Mouse (Mus musculus): ENCODE data around the gene Cep83. TPM values are rescaled to one million over a fixed set of nuclear protein-coding genes. Genes with fewer than 3 reads are reported as not detected.

The Cep83 gene
- polyA plus RNA-seq, 1 experiment from 2014 or later = 17.4 TPM

DNA sequence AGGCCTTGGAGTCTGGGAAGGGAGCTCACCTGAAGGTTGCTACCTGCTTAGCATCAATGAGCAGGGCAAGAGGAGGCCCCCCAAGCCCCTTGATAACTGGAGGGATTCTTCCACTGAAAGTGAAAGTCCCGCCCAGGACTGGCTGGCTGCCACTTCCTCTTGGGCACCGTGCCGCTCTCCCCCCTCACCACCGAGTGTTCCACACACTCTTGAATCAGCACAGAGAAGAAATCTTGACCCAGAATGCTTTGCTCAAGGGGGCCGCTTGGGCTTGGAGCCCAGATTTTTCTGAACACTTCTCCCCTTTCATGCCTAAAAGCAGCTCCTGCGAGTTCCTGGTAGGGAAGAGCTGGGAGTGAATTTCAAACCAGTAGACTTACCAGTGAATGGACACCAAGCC lies 141.0 kb downstream of the Cep83 start:
- H3K4me2 ChIP-seq = peak overlapping the region; percentile 26; the same call in 1 of the 2 replicates
- 17% methylated on average over 6 of the region's 6 CpGs for WGBS

DNA sequence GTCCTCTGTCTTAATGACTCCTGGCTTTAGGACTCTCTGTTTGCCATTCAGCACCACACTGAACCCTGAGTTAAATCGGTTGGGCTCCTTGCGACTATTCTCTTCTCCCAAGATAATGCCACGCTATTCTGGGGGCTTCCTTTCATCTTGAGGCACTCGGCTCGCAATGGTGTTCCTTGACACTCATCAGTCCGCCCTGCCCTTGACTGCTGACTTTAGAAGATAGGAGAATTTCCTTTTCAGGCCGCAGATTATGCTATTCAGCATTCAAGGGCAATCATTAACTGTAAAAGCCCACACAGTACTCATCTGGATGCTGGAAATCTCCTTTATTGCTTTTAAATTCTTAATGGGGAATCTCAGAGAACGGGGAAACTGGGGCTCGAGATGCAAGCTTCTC lies 147.4 kb downstream of the Cep83 start:
- 81% methylated on average over 9 of the region's 9 CpGs for WGBS
- Histone ChIP-seq H3K27ac (no peak overlapping the region), H3K4me3 (no peak overlapping the region), H3K27me3 (no peaks in the 10 kb centered on the region), H3K4me2 (no peak overlapping the region), H3K9me3 (no peaks in the 10 kb centered on the region), H3K36me3 (no peaks in the 10 kb centered on the region), H3K9ac (no peak overlapping the region), H3K4me1 (0 out of 2 replicates have a peak, but pooled peaks cover under 1% of the 10 kb centered on the region)
- ATAC-seq (ENCODE audit: insufficient number of reproducible peaks, low FRiP score, low TSS enrichment, low read depth) = no peak

More for the DNA sequence above, 141.0 kb downstream of the Cep83 start:
- Histone ChIP-seq H3K4me3 (no peak overlapping the region), H3K36me3 (no peaks in the 10 kb centered on the region), H3K9me3 (no peaks in the 10 kb centered on the region), H3K4me1 (peaks cover 53% of the 10 kb centered on the region), H3K9ac (no peak overlapping the region), H3K27me3 (no peaks in the 10 kb centered on the region), H3K27ac (peak overlapping the region; percentile 90)
- ATAC-seq (ENCODE audit: insufficient number of reproducible peaks, low FRiP score, low TSS enrichment, low read depth) = peak; percentile 78; the same call in 1 of the 2 replicates
